Mouse (Mus musculus) hindlimb bud, embryonic 11.5 days (tissue): ENCODE measurements around the gene Npas2.

Source experiments
- DNase-seq: peaks from one replicate; pipeline ENCODE4 v3.0.0-alpha.2; 2012; ENCODE audit warnings: low read depth, low spot score; ENCODE audit errors: extremely low spot score

The Npas2 gene

GRCm38 (mm10) chr1:39192997-39193861, at the start of gene Npas2:
Gene Npas2, plus strand, starts transcription at chr1:39193731.
- DNase-seq, result no peak

GRCm38 (mm10) chr1:39156778-39157177, 36.8 kb upstream of the Npas2 start:
- DNase-seq, result no peak

- DNase-seq, result no peak
These were observed 33.4 kb upstream of the Npas2 start for GRCm38 (mm10) chr1:39160167-39160566.

GRCm38 (mm10) chr1:39163077-39163476, 30.5 kb upstream of the Npas2 start:
- no peak for DNase-seq

- no peak for DNase-seq
These were observed 16.8 kb upstream of the Npas2 start for GRCm38 (mm10) chr1:39176690-39177089.

- DNase-seq, result no peak
These were observed 16.3 kb upstream of the Npas2 start for GRCm38 (mm10) chr1:39177211-39177610.

- DNase-seq, result no peak
These were observed 13.7 kb upstream of the Npas2 start for GRCm38 (mm10) chr1:39179806-39180205.

GRCm38 (mm10) chr1:39180517-39180916, 13.0 kb upstream of the Npas2 start:
- no peak for DNase-seq

GRCm38 (mm10) chr1:39181901-39182300, 11.6 kb upstream of the Npas2 start:
- no peak for DNase-seq

- no peak for DNase-seq
These were observed 7.7 kb upstream of the Npas2 start for GRCm38 (mm10) chr1:39185833-39186232.

GRCm38 (mm10) chr1:39186711-39187437, 6.7 kb upstream of the Npas2 start:
- no peak for DNase-seq

GRCm38 (mm10) chr1:39191122-39191521, 2.4 kb upstream of the Npas2 start:
- DNase-seq, result no peak

GRCm38 (mm10) chr1:39192460-39192996, 1.0 kb upstream of the Npas2 start:
- no peak for DNase-seq

GRCm38 (mm10) chr1:39193862-39194675, 538 bp downstream of the Npas2 start:
- no peak for DNase-seq

GRCm38 (mm10) chr1:39194959-39195358, 1.4 kb downstream of the Npas2 start:
- DNase-seq, result no peak

GRCm38 (mm10) chr1:39196126-39196525, 2.6 kb downstream of the Npas2 start:
- no peak for DNase-seq

GRCm38 (mm10) chr1:39196676-39197375, 3.3 kb downstream of the Npas2 start:
- no peak for DNase-seq

GRCm38 (mm10) chr1:39205021-39205420, 11.5 kb downstream of the Npas2 start:
- no peak for DNase-seq

GRCm38 (mm10) chr1:39205697-39206096, 12.2 kb downstream of the Npas2 start:
- no peak for DNase-seq

- DNase-seq, result no peak
These were observed 13.4 kb downstream of the Npas2 start for GRCm38 (mm10) chr1:39206942-39207341.
